Mouse (Mus musculus) embryonic facial prominence, embryonic 11.5 days (tissue): ENCODE data around the gene Bak1. TPM values are rescaled to one million over a fixed set of nuclear protein-coding genes. Genes with fewer than 3 reads are reported as not detected.

ENCODE experiments used
- ATAC-seq: fragments of 200-750 bp; cut with Nextera tagmentation; replicated peaks from 2 replicates; pipeline ENCODE4 v1.8.0; 2017; ENCODE audit warnings: low read depth; ENCODE audit not compliant: insufficient number of reproducible peaks, low FRiP score, low TSS enrichment
- DNase-seq: peaks from one replicate; pipeline ENCODE4 v3.0.0-alpha.2; 2015; ENCODE audit warnings: low spot score
- H3K27ac ChIP-seq: fragments of 300-500 bp; sonication (generic); replicated peaks from 2 replicates; pipeline ENCODE4 v1.5.1; 2014; ENCODE audit warnings: mild to moderate bottlenecking, low read depth, low read length, control low read depth
- H3K27me3 ChIP-seq: fragments of 300-500 bp; sonication (generic); 2 replicates; pipeline ENCODE4 v1.6.1; 2014; ENCODE audit warnings: mild to moderate bottlenecking, low read length, moderate library complexity, mixed read lengths; ENCODE audit not compliant: control insufficient read depth, insufficient read depth
- H3K36me3 ChIP-seq: fragments of 300-500 bp; sonication (generic); replicated peaks from 2 replicates; pipeline ENCODE4 v1.6.1; 2014; ENCODE audit warnings: low read depth, mild to moderate bottlenecking, low read length, moderate library complexity, mixed read lengths; ENCODE audit not compliant: control insufficient read depth, insufficient read depth
- H3K4me1 ChIP-seq: fragments of 300-500 bp; sonication (generic); 2 replicates; pipeline ENCODE4 v1.6.1; 2014; ENCODE audit warnings: low read length, mixed read lengths; ENCODE audit not compliant: control insufficient read depth, insufficient read depth
- H3K4me2 ChIP-seq: fragments of 300-500 bp; sonication (generic); 2 replicates; pipeline ENCODE4 v1.6.1; 2014; ENCODE audit warnings: low read depth, mild to moderate bottlenecking, control low read depth, low read length, moderate library complexity
- H3K4me3 ChIP-seq: fragments of 300-500 bp; sonication (generic); 2 replicates; pipeline ENCODE4 v1.5.1; 2014; ENCODE audit warnings: low read depth, low read length, control low read depth
- H3K9ac ChIP-seq: fragments of 300-500 bp; sonication (generic); replicated peaks from 2 replicates; pipeline ENCODE4 v1.6.1; 2014; ENCODE audit warnings: mild to moderate bottlenecking, control low read depth, low read length
- H3K9me3 ChIP-seq: fragments of 300-500 bp; sonication (generic); replicated peaks from 2 replicates; pipeline ENCODE4 v1.6.1; 2016; ENCODE audit warnings: mild to moderate bottlenecking, low read length, inconsistent platforms, mixed read lengths; ENCODE audit not compliant: control insufficient read depth
- WGBS: fragments of 180-500 bp; shearing (Covaris S2); extraction: QIAGEN DNeasy Blood & Tissue Kit; methylation state at CpG from one replicate; pipeline ENCODE4 v1.1.7; 2014; 5-methylcytosine and 5-hydroxymethylcytosine counted together
- polyA plus RNA-seq: library from polyadenylated mRNA; unstranded; fragments of >200 nt; fragmentation: Nextera tagmentation; extraction: Ambion mirVana; gene quantifications from 2 replicates; pipeline ENCODE4 v1.2.1, GENCODE M21; 2014

The Bak1 gene
- polyA plus RNA-seq, 1 experiment from 2014 or later: 12.9 TPM

DNA sequence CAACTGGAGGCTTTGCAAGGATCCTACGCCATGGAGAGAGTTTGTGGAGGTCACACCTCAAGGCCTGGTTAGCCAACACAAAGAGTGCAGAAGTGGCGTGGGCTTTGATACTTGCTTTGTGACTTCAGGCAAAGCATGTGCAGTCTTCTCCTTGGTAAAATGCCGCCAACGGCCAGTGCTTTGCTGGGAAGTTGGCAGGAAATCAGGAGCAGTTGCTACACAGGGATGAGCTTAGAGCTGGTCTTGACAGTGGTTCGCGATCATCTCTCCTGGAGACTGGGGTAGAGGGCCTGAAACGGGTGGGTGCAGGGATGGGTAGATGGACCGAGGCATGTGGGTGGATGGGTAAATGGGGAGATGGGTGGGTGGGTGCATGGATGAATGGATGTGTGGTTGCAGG lies 43.6 kb upstream of the Bak1 start:
- Histone ChIP-seq H3K9me3 (no peaks in the 10 kb centered on the region), H3K4me3 (no peak overlapping the region), H3K4me2 (no peak overlapping the region), H3K27me3 (no peaks in the 10 kb centered on the region), H3K4me1 (no peaks in the 10 kb centered on the region; the same call in 1 of the 2 replicates), H3K27ac (no peak overlapping the region), H3K9ac (no peak overlapping the region), H3K36me3 (no peaks in the 10 kb centered on the region)
- ATAC-seq (no peak), DNase-seq (no peak)
- WGBS: 92% methylated on average over 8 of the region's 8 CpGs

DNA sequence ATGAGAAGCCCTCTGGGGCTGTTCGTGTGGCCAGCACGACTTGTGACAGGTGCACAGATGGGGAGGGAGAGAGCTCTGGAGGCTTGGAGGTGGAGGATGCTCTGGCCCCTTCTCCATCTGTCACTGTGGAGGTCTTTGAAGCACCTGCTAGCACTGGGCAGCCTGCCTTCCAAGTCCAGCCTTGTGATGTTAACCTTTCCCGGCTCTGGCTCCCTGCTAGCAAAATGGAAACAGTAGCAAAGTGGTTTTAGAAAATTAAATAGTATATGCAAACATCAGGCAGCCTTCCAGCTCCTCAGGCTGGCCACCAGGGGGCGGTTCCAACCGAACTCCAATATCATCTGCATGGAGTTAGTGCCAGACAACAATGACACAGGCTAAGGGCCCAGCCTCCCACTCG lies 42.8 kb upstream of the Bak1 start:
- no peak overlapping the region for H3K9ac ChIP-seq
- no peaks in the 10 kb centered on the region for H3K27me3 ChIP-seq
- no peak overlapping the region for H3K4me2 ChIP-seq
- H3K9me3 ChIP-seq: no peaks in the 10 kb centered on the region
- DNase-seq (peak; percentile 51), ATAC-seq (no peak; the same call in 1 of the 2 replicates)
- 42% methylated on average over 6 of the region's 6 CpGs for WGBS
- H3K36me3 ChIP-seq: no peaks in the 10 kb centered on the region
- no peak overlapping the region for H3K27ac ChIP-seq
- no peaks in the 10 kb centered on the region; the same call in 1 of the 2 replicates for H3K4me1 ChIP-seq
- H3K4me3 ChIP-seq: no peak overlapping the region

DNA sequence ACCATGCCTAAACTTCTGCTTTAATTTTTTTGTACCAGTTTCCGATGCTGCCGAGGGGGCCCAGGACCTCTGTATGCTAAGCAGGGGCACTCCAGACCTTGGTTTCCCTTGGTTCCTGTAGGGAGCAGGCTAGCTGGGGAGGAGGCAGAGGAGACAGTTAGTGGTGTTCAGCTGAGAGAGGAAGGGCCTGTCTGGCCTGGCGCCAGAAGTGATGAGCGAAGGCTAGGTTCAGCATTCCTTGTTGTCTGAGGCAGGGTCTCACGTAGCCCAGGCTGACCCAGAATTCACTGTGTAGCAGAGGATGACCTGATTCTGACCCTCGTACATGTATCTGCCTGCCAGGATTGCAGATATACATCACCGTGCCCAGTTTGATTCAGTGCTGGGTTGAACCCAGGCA lies 42.1 kb upstream of the Bak1 start:
- Histone ChIP-seq H3K27me3 (no peaks in the 10 kb centered on the region), H3K27ac (no peak overlapping the region), H3K4me3 (no peak overlapping the region), H3K9me3 (no peaks in the 10 kb centered on the region), H3K4me1 (no peaks in the 10 kb centered on the region; the same call in 1 of the 2 replicates), H3K9ac (no peak overlapping the region), H3K4me2 (no peak overlapping the region), H3K36me3 (no peaks in the 10 kb centered on the region)
- DNase-seq (no peak), ATAC-seq (no peak)
- 90% methylated on average over 7 of the region's 7 CpGs for WGBS

DNA sequence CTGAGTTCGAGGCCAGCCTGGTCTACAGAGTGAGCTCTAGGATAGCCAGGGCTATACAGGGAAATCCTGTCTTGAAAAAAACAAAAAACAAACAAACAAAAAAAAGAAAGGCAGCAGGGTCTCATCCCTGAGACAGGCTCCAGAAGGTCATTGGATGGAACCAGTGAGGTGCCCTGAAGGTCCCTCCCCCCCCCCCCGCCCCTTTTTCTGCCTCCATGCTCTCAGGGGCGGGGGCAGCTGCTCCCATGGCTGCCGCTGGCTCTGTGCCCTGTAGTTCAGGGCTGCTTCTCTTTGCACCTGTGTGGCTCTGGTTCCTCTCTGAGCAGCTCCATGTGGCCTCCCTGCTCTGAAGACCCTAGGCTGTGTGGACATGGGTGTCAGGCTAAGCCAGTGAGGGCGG lies 40.3 kb upstream of the Bak1 start:
- no peaks in the 10 kb centered on the region; the same call in 1 of the 2 replicates for H3K4me1 ChIP-seq
- ATAC-seq (no peak), DNase-seq (no peak)
- H3K36me3 ChIP-seq: no peaks in the 10 kb centered on the region
- H3K4me2 ChIP-seq: no peak overlapping the region
- no peaks in the 10 kb centered on the region for H3K9me3 ChIP-seq
- H3K27me3 ChIP-seq: no peaks in the 10 kb centered on the region
- H3K27ac ChIP-seq: no peak overlapping the region
- WGBS: 81% methylated on average over 5 of the region's 5 CpGs
- H3K9ac ChIP-seq: no peak overlapping the region
- H3K4me3 ChIP-seq: no peak overlapping the region

DNA sequence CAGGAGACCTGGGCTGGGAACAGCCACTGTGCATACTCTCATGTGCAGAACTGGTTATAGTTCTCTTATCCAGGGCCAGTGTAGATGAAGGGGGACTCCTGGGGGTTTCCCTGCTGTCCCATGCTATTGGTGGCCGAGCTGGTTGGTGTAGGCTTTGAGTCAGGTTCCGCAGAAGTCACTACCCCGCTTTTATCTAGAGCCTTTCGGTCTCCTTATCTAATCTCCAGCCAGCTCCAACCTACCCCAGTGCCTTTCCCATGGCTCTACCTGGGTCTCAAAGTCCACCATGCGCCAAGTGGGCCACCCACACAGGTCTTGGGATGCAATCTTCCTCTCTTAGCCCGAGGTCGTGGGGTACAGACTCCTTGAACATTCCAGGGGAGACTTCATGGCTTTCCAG lies 37.3 kb upstream of the Bak1 start:
- Histone ChIP-seq H3K4me3 (no peak overlapping the region), H3K27me3 (no peaks in the 10 kb centered on the region), H3K4me1 (no peaks in the 10 kb centered on the region), H3K4me2 (no peak overlapping the region), H3K36me3 (no peaks in the 10 kb centered on the region), H3K9me3 (no peaks in the 10 kb centered on the region), H3K27ac (no peak overlapping the region), H3K9ac (no peak overlapping the region)
- DNase-seq (no peak), ATAC-seq (no peak)
- WGBS: 79% methylated on average over 7 of the region's 7 CpGs

DNA sequence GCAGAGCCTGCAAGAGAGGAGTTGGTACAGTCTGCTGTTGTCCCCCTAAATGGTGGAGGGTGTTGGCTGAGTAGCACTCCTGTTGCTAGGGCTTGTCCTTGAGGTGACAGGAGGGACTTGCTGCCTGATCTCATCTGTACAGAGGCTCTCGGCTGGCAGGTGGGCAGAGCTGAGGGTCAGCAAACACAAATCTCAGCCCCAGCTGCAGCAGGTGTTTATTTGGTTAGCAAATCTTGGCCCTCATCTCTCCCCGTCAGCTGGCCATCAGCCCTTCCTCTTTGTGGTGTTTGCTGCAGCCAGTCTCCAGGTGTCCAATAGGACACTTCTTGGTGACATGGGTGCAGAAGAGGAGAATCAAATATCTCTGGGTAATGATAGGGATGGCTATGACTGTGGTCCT lies 35.4 kb upstream of the Bak1 start:
- Histone ChIP-seq H3K4me3 (no peak overlapping the region), H3K27ac (no peak overlapping the region), H3K4me2 (no peak overlapping the region), H3K9ac (no peak overlapping the region), H3K36me3 (no peaks in the 10 kb centered on the region), H3K9me3 (no peaks in the 10 kb centered on the region), H3K4me1 (no peaks in the 10 kb centered on the region), H3K27me3 (no peaks in the 10 kb centered on the region; the same call in 1 of the 2 replicates)
- 55% methylated on average over 2 of the region's 2 CpGs for WGBS
- DNase-seq (no peak), ATAC-seq (no peak)

DNA sequence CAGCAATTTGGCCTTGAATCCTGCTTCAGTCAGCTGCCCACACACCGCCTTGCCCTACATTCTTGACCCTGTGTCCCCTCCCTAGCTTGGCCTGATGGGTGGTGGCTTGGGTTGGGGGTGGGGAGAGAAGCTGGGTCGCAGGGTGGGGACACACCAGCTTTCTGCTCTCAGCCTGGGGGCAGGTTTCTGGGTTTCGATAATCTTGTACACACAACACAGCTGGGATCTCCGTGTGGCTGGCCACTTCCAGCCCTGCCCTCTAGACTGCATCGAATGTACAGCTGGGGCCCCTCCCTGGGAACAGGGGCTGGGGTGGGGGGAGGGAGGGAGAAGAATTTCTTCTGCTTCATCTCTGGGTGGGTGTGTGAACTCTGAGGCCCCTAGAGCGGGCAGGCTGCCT lies 34.9 kb upstream of the Bak1 start:
- Histone ChIP-seq H3K9ac (no peak overlapping the region), H3K4me3 (no peak overlapping the region), H3K27me3 (peaks cover 3% of the 10 kb centered on the region; the same call in 1 of the 2 replicates), H3K4me2 (no peak overlapping the region), H3K36me3 (no peaks in the 10 kb centered on the region), H3K9me3 (no peaks in the 10 kb centered on the region), H3K4me1 (no peaks in the 10 kb centered on the region), H3K27ac (no peak overlapping the region)
- 0 out of 2 replicates have a peak, but pooled peaks have one; percentile 40 for ATAC-seq
- WGBS: 39% methylated on average over 6 of the region's 6 CpGs
- DNase-seq: no peak

DNA sequence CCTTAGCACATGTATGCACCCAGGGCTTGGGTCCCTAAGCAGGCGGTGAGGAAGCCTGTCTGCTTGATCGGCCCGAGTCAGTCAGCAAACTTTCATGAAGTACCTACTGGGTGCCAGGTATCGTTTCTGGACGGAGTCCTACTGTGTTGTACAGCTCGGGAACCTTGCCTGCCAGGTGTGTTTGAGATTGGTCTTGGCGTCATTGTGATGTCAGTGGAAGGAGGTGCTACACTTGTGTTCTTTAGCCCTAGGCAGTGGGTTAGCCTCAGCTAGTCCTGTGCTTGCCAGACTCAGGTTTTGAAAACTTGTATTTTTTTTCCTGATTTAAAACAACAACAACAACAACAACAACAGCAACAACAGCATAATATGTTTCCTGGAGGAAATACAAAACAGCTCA lies 33.9 kb upstream of the Bak1 start:
- ATAC-seq (no peak), DNase-seq (no peak)
- H3K27me3 ChIP-seq: peaks cover 5% of the 10 kb centered on the region
- no peak overlapping the region for H3K4me3 ChIP-seq
- H3K36me3 ChIP-seq: no peaks in the 10 kb centered on the region
- no peak overlapping the region for H3K4me2 ChIP-seq
- no peak overlapping the region for H3K9ac ChIP-seq
- H3K9me3 ChIP-seq: no peaks in the 10 kb centered on the region
- no peaks in the 10 kb centered on the region; the same call in 1 of the 2 replicates for H3K4me1 ChIP-seq
- H3K27ac ChIP-seq: no peak overlapping the region
- WGBS: 91% methylated on average over 7 of the region's 7 CpGs
